Comparison of ENCODE assay signal across 9 mouse cellular contexts in genomic region chr12:74009448-74009911, GRCm38 (mm10). TPM values are rescaled to one million over a fixed set of nuclear protein-coding genes. Genes with fewer than 3 reads are reported as not detected.
DNase-seq lines count a peak whose midpoint lies in the region; ATAC-seq and TF ChIP-seq lines count a peak whose summit lies in the region.
"Had no signal": no experiment of that assay in that cellular context is flagged by ENCODE, and none has a peak within 500 bp of the region (broad histone marks: within the 10 kb centered on the region; RNA-seq: fewer than 3 reads in every experiment).

No protein-coding gene starts in this region.

- no peak overlapping the region for H3K4me2 ChIP-seq in forebrain, postnatal 0 days (ENCODE audit: low read depth)
- H3K4me2 ChIP-seq: limb, embryonic 12.5 days had no signal

- DNase-seq in frontal cortex, adult 2 months (ENCODE audit: extremely low spot score in 1 of 2, low spot score in 1 of 2): peak; percentile 59 to 80
- no peak for DNase-seq in frontal cortex, postnatal 14 days (ENCODE audit: low spot score in 2 of 2)
- DNase-seq in forebrain, postnatal 0 days: peak; percentile 66
- DNase-seq in large intestine, adult 2 months (ENCODE audit: low read depth, low spot score): peak; percentile 19
- DNase-seq in mesoderm, embryonic 11.5 days (ENCODE audit: low read depth, low spot score): peak; percentile 63
- DNase-seq in skeletal muscle tissue, adult 2 months (ENCODE audit: low read depth, low spot score): peak; percentile 22

- no peaks in the 10 kb centered on the region for H3K27me3 ChIP-seq in forebrain, postnatal 0 days (ENCODE audit: insufficient read depth, low read length)
- H3K27me3 ChIP-seq: limb, embryonic 12.5 days had no signal

- peaks cover 4% of the 10 kb centered on the region; the same call in 1 of the 2 replicates for H3K36me3 ChIP-seq in forebrain, postnatal 0 days (ENCODE audit: insufficient read depth)
- H3K36me3 ChIP-seq: limb, embryonic 12.5 days had no signal

- 12% methylated on average over 8 of the region's 8 CpGs for WGBS in forebrain, postnatal 0 days
- 25% methylated on average over 8 of the region's 8 CpGs for WGBS in large intestine, adult 2 months

- H3K4me3 ChIP-seq in forebrain, postnatal 0 days (ENCODE audit: low read depth, low read length): no peak overlapping the region
- H3K4me3 ChIP-seq: limb, embryonic 12.5 days had no signal

- no peaks in the 10 kb centered on the region; the same call in 1 of the 2 replicates for H3K4me1 ChIP-seq in forebrain, postnatal 0 days (ENCODE audit: insufficient read depth)

- peak; percentile 49 for ATAC-seq in CD4-positive, CD25-positive, alpha-beta regulatory T cell, adult 4 months
- peak; percentile 62; the same call in 1 of the 2 replicates for ATAC-seq in cerebellum, adult (ENCODE audit: insufficient number of reproducible peaks, low FRiP score, low TSS enrichment)
- peak; percentile 63; the same call in 1 of the 2 replicates for ATAC-seq in forebrain, postnatal 0 days

- TF ChIP-seq CTCF in forebrain, postnatal 0 days (IDR thresholded peaks at IDR 0.05; ENCODE audit: low read depth): peak; percentile 82

- H3K9ac ChIP-seq in forebrain, postnatal 0 days: no peak overlapping the region
- H3K9ac ChIP-seq: limb, embryonic 12.5 days had no signal

- H3K9me3 ChIP-seq in forebrain, postnatal 0 days (ENCODE audit: low read length): no peaks in the 10 kb centered on the region
- H3K9me3 ChIP-seq: limb, embryonic 12.5 days had no signal

- H3K27ac ChIP-seq in forebrain, postnatal 0 days (ENCODE audit: low read depth, low read length): no peak overlapping the region
- H3K27ac ChIP-seq: limb, embryonic 12.5 days had no signal

RNA-seq across cellular contexts. Expression of gene Syt16, which starts 12.0 kb away (rescaled TPM):
- 41.0 and 49.2 TPM in 2 replicates for polyA plus RNA-seq in frontal cortex, adult 2 months (2012; rRNA removed)
- polyA plus RNA-seq in CD4-positive, CD25-positive, alpha-beta regulatory T cell, adult 4 months (2017; shearing (Covaris generic)): not detected
- 114 TPM in 2 replicates for total RNA-seq in forebrain, postnatal 0 days (2014; rRNA removed)
- 95.2 and 102 TPM in 2 replicates for polyA plus RNA-seq in forebrain, postnatal 0 days (2015; fragmentation: Nextera tagmentation; extraction: Ambion mirVana)
- polyA plus RNA-seq in large intestine, adult 2 months (2012; rRNA removed): 0.04 and 0.12 TPM in 2 replicates

RNA-seq across cellular contexts. Expression of gene Snapc1, which starts 45.2 kb away (rescaled TPM):
- 32.4 and 32.6 TPM in 2 replicates for polyA plus RNA-seq in frontal cortex, adult 2 months (2012; rRNA removed)
- polyA plus RNA-seq in CD4-positive, CD25-positive, alpha-beta regulatory T cell, adult 4 months (2017; shearing (Covaris generic)): 10 to 100 TPM; 19.4 to 24.7 TPM
- total RNA-seq in forebrain, postnatal 0 days (2014; rRNA removed): 18.1 and 21.9 TPM in 2 replicates
- 15.2 and 17.9 TPM in 2 replicates for polyA plus RNA-seq in forebrain, postnatal 0 days (2015; fragmentation: Nextera tagmentation; extraction: Ambion mirVana)
- polyA plus RNA-seq in large intestine, adult 2 months (2012; rRNA removed): 3.7 and 4.0 TPM in 2 replicates

Comparison
In these comparisons a context has a peak if more than half of its experiments do, and no peak if none do; other contexts are left out.
1. DNase-seq: peak in frontal cortex, adult 2 months (2 of 2), forebrain, postnatal 0 days (single experiment), large intestine, adult 2 months (single experiment), mesoderm, embryonic 11.5 days (single experiment) and skeletal muscle tissue, adult 2 months (single experiment); none in frontal cortex, postnatal 14 days (0 of 2).
2. RNA of gene Syt16, which starts 12.0 kb away (polyA plus RNA-seq): 95.2 to 102 TPM in forebrain, postnatal 0 days and 41.0 to 49.2 TPM in frontal cortex, adult 2 months; 0.04 to 0.12 TPM in large intestine, adult 2 months and not detected in CD4-positive, CD25-positive, alpha-beta regulatory T cell, adult 4 months; every median in the first group is over 10 times any median in the second.
3. Peak in every context shown above with its lines, with median percentiles within 50 percentile points of each other: ATAC-seq.